Mouse (Mus musculus): ENCODE data around the gene Neurog2.

DNA sequence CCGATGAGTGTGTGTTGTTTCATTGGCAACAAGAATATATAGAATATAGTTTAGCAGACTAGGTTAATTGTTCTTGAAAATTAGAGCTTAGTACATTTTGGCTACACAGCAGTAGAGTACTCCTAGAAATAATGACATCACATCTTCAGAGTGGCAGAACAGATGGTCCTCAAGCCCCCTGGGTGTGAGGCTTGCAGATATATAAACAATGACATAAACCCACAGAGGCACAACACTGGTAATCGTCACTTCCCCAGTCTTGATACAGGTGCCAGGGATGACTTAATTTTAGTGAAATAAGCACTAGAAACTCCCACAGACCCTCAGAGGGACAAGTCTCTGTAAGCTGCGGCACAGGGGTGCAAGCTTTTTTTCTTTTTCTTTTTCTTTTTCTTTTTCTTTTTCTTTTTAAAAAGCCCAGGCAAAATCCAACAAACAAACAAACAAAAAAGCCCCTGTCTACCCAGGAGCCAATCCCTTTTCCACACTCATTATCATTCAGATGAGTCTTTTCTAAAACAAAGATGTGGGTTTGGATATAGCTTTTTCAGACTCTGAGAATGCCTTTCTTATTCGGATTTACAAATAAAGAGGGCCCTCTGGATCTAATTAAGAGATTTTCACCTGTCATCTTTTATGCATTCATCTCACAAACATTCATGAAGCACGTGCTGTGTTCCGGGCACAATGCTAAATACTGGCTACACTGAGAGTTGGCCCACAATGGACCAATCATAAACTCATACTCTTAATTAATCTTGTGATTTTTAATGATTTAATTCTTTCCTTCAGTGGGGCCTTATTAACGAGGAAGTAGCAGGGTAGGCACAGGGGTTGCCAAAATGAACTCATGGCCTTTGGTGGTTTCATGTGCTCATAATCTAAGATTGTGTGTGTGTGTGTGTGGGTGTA, 19.1 kb downstream of the Neurog2 start:
- TF ChIP-seq POLR2A (IDR thresholded peaks at IDR 0.05; ENCODE audit: low read depth, low read length) (no peak), KAT2A (IDR thresholded peaks at IDR 0.05; ENCODE audit: insufficient replicate concordance, low read length) (no peak), HCFC1 (IDR thresholded peaks at IDR 0.05; ENCODE audit: low read depth, low read length) (no peak), POLR2AphosphoS2 (IDR thresholded peaks at IDR 0.05; ENCODE audit: low read depth, low read length) (no peak), CTCF (conservative IDR thresholded peaks at IDR 0.05 in 1 of 2, IDR thresholded peaks at IDR 0.05 in 1 of 2; ENCODE audit: low read depth in 2 of 2, low read length in 2 of 2) (no peak), E2F4 (IDR thresholded peaks at IDR 0.05; ENCODE audit: insufficient replicate concordance, low read depth, low read length) (no peak), ZC3H11A (IDR thresholded peaks at IDR 0.05; ENCODE audit: low read depth, low read length) (no peak), TBP (conservative IDR thresholded peaks at IDR 0.05; ENCODE audit: low read depth, low read length) (no peak), ZKSCAN1 (IDR thresholded peaks at IDR 0.05; ENCODE audit: borderline replicate concordance, low read depth, low read length) (no peak), RAD21 (IDR thresholded peaks at IDR 0.05; ENCODE audit: low read depth, low read length) (no peak), MXI1 (IDR thresholded peaks at IDR 0.05; ENCODE audit: low read depth, low read length) (no peak), USF1 (IDR thresholded peaks at IDR 0.05; ENCODE audit: low read depth, low read length) (no peak), ETS1 (conservative IDR thresholded peaks at IDR 0.05; ENCODE audit: low read depth, low read length) (no peak)

Measured in CH12.LX (cell line).